Mouse (Mus musculus): ENCODE results near the gene Nlrx1.

DNA sequence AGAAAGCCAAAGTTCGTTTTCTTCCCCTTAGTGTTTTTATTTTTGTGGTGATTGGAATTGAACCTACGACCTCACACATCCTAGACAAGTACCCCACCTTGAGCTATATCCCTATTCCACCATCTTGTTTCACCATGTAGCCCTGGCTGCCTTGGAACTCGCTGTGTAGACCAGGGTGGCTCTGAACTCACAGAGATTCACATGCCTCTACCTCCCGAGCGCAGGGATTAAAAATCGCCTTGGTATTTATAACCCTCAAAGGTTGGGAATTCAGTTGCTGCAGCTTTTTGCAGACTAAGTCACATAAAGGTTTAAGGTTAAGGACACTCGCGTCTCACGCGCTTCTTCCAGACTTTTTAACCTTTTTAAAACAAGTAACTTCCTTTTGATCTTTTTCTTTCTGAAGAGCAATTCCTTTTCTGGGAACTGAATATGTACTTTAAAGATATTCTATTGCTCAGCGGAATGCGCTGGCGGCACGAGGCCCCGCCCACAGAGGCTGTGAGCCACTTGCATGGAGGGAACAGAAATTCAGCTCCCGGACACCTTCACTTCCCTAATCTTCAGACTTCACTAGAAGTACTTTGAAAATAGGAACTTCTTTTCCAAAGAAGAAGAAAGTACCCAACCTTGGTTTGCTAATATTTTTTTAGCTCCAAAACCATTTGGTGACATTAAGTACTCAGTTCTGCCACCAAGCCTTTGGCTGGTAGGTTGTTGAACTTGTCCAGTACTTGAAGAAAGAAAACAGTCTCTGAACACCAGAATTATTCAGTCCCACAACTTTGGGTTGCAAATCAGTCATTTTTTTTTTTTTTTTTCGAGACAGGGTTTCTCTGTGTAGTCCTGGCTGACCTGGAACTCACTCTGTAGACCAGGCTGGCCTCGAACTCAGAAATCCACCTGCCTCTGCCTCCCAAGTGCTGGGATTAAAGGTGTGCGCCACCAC lies 33.6 kb downstream of the Nlrx1 start:
- TF ChIP-seq CTCF (IDR thresholded peaks at IDR 0.05; ENCODE audit: low read depth, low read length) (no peak), POLR2A (IDR thresholded peaks at IDR 0.05; ENCODE audit: borderline replicate concordance, low read depth, low read length) (no peak)

Measured in bone marrow macrophage, adult 2 months (primary cell).